Mouse (Mus musculus): ENCODE data around the gene Pcmt1. TPM values are rescaled to one million over a fixed set of nuclear protein-coding genes. Genes with fewer than 3 reads are reported as not detected.

The Pcmt1 gene
- polyA plus RNA-seq, 1 experiment: 44.5 TPM

GRCm38 (mm10) chr10:7596251-7596650, 84.7 kb downstream of the Pcmt1 start:
- no peak overlapping the region for H3K4me3 ChIP-seq (ENCODE audit: insufficient read depth, low read length)
- peaks cover 6% of the 10 kb centered on the region for H3K4me1 ChIP-seq (ENCODE audit: control insufficient read depth, insufficient read depth, low read length)
- H3K27ac ChIP-seq (ENCODE audit: insufficient read depth, low read depth, low read length): no peak overlapping the region
- no peak for TF ChIP-seq POLR2A (IDR thresholded peaks at IDR 0.05; ENCODE audit: borderline replicate concordance, low read depth, low read length)
- TF ChIP-seq CTCF (IDR thresholded peaks at IDR 0.05; ENCODE audit: low read depth, low read length): no peak

- TF ChIP-seq CTCF (IDR thresholded peaks at IDR 0.05; ENCODE audit: low read depth, low read length): no peak
- no peak for TF ChIP-seq POLR2A (IDR thresholded peaks at IDR 0.05; ENCODE audit: borderline replicate concordance, low read depth, low read length)
- Histone ChIP-seq H3K27ac (ENCODE audit: insufficient read depth, low read depth, low read length) (no peak overlapping the region), H3K4me3 (ENCODE audit: insufficient read depth, low read length) (no peak overlapping the region), H3K4me1 (ENCODE audit: control insufficient read depth, insufficient read depth, low read length) (no peaks in the 10 kb centered on the region)
These were observed 86.1 kb downstream of the Pcmt1 start for GRCm38 (mm10) chr10:7594797-7595196.

- peak overlapping the region; percentile 68 for H3K4me3 ChIP-seq (ENCODE audit: insufficient read depth, low read length)
- TF ChIP-seq CTCF (IDR thresholded peaks at IDR 0.05; ENCODE audit: low read depth, low read length): no peak
- no peak for TF ChIP-seq POLR2A (IDR thresholded peaks at IDR 0.05; ENCODE audit: borderline replicate concordance, low read depth, low read length)
These were observed 90.1 kb downstream of the Pcmt1 start for GRCm38 (mm10) chr10:7590792-7591191.

GRCm38 (mm10) chr10:7590234-7590689, 90.7 kb downstream of the Pcmt1 start:
- peak overlapping the region; percentile 68 for H3K4me3 ChIP-seq (ENCODE audit: insufficient read depth, low read length)
- TF ChIP-seq POLR2A (IDR thresholded peaks at IDR 0.05; ENCODE audit: borderline replicate concordance, low read depth, low read length): no peak
- no peak for TF ChIP-seq CTCF (IDR thresholded peaks at IDR 0.05; ENCODE audit: low read depth, low read length)
- H3K4me1 ChIP-seq (ENCODE audit: control insufficient read depth, insufficient read depth, low read length): no peaks in the 10 kb centered on the region
- no peak overlapping the region for H3K27ac ChIP-seq (ENCODE audit: insufficient read depth, low read depth, low read length)

More at GRCm38 (mm10) chr10:7590792-7591191, 90.1 kb downstream of the Pcmt1 start:
- Histone ChIP-seq H3K4me1 (ENCODE audit: control insufficient read depth, insufficient read depth, low read length) (no peaks in the 10 kb centered on the region), H3K27ac (ENCODE audit: insufficient read depth, low read depth, low read length) (no peak overlapping the region)

GRCm38 (mm10) chr10:7589592-7590233, 91.2 kb downstream of the Pcmt1 start, which contains the start of gene Lrp11:
Gene Lrp11 (plus strand): TSS chr10:7589800.
- Histone ChIP-seq H3K4me3 (ENCODE audit: insufficient read depth, low read length) (peak within 1 kb of the TSS; percentile 68), H3K4me1 (ENCODE audit: control insufficient read depth, insufficient read depth, low read length) (no peaks in the 10 kb centered on the region), H3K27ac (ENCODE audit: insufficient read depth, low read depth, low read length) (peak within 1 kb of the TSS; percentile 11)
- TF ChIP-seq CTCF (IDR thresholded peaks at IDR 0.05; ENCODE audit: low read depth, low read length) (no peak), POLR2A (IDR thresholded peaks at IDR 0.05; ENCODE audit: borderline replicate concordance, low read depth, low read length) (no peak)

- no peak for TF ChIP-seq CTCF (IDR thresholded peaks at IDR 0.05; ENCODE audit: low read depth, low read length)
- TF ChIP-seq POLR2A (IDR thresholded peaks at IDR 0.05; ENCODE audit: borderline replicate concordance, low read depth, low read length): no peak
- Histone ChIP-seq H3K4me3 (ENCODE audit: insufficient read depth, low read length) (no peak overlapping the region), H3K4me1 (ENCODE audit: control insufficient read depth, insufficient read depth, low read length) (no peaks in the 10 kb centered on the region), H3K27ac (ENCODE audit: insufficient read depth, low read depth, low read length) (no peak overlapping the region)
These were observed 94.2 kb downstream of the Pcmt1 start for GRCm38 (mm10) chr10:7586771-7587170.

GRCm38 (mm10) chr10:7582891-7583557, 97.9 kb downstream of the Pcmt1 start:
- no peak overlapping the region for H3K27ac ChIP-seq (ENCODE audit: insufficient read depth, low read depth, low read length)
- TF ChIP-seq CTCF (IDR thresholded peaks at IDR 0.05; ENCODE audit: low read depth, low read length) (no peak), POLR2A (IDR thresholded peaks at IDR 0.05; ENCODE audit: borderline replicate concordance, low read depth, low read length) (no peak)
- H3K4me3 ChIP-seq (ENCODE audit: insufficient read depth, low read length): no peak overlapping the region
- H3K4me1 ChIP-seq (ENCODE audit: control insufficient read depth, insufficient read depth, low read length): no peaks in the 10 kb centered on the region

GRCm38 (mm10) chr10:7582157-7582890, 98.6 kb downstream of the Pcmt1 start:
- Histone ChIP-seq H3K27ac (ENCODE audit: insufficient read depth, low read depth, low read length) (no peak overlapping the region), H3K4me1 (ENCODE audit: control insufficient read depth, insufficient read depth, low read length) (no peaks in the 10 kb centered on the region), H3K4me3 (ENCODE audit: insufficient read depth, low read length) (no peak overlapping the region)
- TF ChIP-seq CTCF (IDR thresholded peaks at IDR 0.05; ENCODE audit: low read depth, low read length) (no peak), POLR2A (IDR thresholded peaks at IDR 0.05; ENCODE audit: borderline replicate concordance, low read depth, low read length) (no peak)

- H3K4me3 ChIP-seq (ENCODE audit: insufficient read depth, low read length): no peak overlapping the region
- TF ChIP-seq POLR2A (IDR thresholded peaks at IDR 0.05; ENCODE audit: borderline replicate concordance, low read depth, low read length): no peak
- no peak for TF ChIP-seq CTCF (IDR thresholded peaks at IDR 0.05; ENCODE audit: low read depth, low read length)
- no peaks in the 10 kb centered on the region for H3K4me1 ChIP-seq (ENCODE audit: control insufficient read depth, insufficient read depth, low read length)
- no peak overlapping the region for H3K27ac ChIP-seq (ENCODE audit: insufficient read depth, low read depth, low read length)
These were observed 99.5 kb downstream of the Pcmt1 start for GRCm38 (mm10) chr10:7581401-7581800.

Other genes starting within 250 kb of the Pcmt1 start
- gene Ulbp1, start 207.5 kb downstream of the Pcmt1 start, polyA plus RNA-seq (2012; ENCODE audit: insufficient read depth, insufficient read length, missing spikeins): 18.3 and 18.6 TPM in 2 replicates
- gene Lrp11, start 91.3 kb downstream of the Pcmt1 start, polyA plus RNA-seq (2012; ENCODE audit: insufficient read depth, insufficient read length, missing spikeins): 2.9 and 3.8 TPM in 2 replicates
- 7.1 and 7.6 TPM in 2 replicates for gene Nup43, start 13.6 kb downstream of the Pcmt1 start, polyA plus RNA-seq (2012; ENCODE audit: insufficient read depth, insufficient read length, missing spikeins)
- 16.1 and 18.9 TPM in 2 replicates for gene Lats1, start 78 bp upstream of the Pcmt1 start, polyA plus RNA-seq (2012; ENCODE audit: insufficient read depth, insufficient read length, missing spikeins)
- 51.3 and 51.9 TPM in 2 replicates for gene Katna1, start 44.9 kb upstream of the Pcmt1 start, polyA plus RNA-seq (2012; ENCODE audit: insufficient read depth, insufficient read length, missing spikeins)
- 53.7 and 61.3 TPM in 2 replicates for gene Ginm1, start 111.7 kb upstream of the Pcmt1 start, polyA plus RNA-seq (2012; ENCODE audit: insufficient read depth, insufficient read length, missing spikeins)
- 30.2 and 31.5 TPM in 2 replicates for gene Ppil4, start 111.8 kb upstream of the Pcmt1 start, polyA plus RNA-seq (2012; ENCODE audit: insufficient read depth, insufficient read length, missing spikeins)
- gene Zc3h12d, start 151.3 kb upstream of the Pcmt1 start, polyA plus RNA-seq (2012; ENCODE audit: insufficient read depth, insufficient read length, missing spikeins): 27.6 and 29.5 TPM in 2 replicates

Data from bone marrow macrophage, adult 2 months (primary cell).